12 mouse cellular contexts compared by ENCODE assay signal in genomic region chr3:84439431-84440210, GRCm38 (mm10). TPM values are rescaled to one million over a fixed set of nuclear protein-coding genes. Genes with fewer than 3 reads are reported as not detected.
DNase-seq lines count a peak whose midpoint lies in the region; TF ChIP-seq lines count a peak whose summit lies in the region.
"Had no signal": no experiment of that assay in that cellular context is flagged by ENCODE, and none has a peak within 500 bp of the region (broad histone marks: within the 10 kb centered on the region; RNA-seq: fewer than 3 reads in every experiment).

No protein-coding gene starts in this region.

- peak; percentile 48 to 61 for DNase-seq in cerebellum, postnatal 14 days
- DNase-seq in cerebellum, postnatal 4 days (ENCODE audit: low spot score in 2 of 2) = no peak
- DNase-seq in lung, postnatal 25 days (ENCODE audit: low spot score) = peak; percentile 36
- no peak for DNase-seq in lung, adult 2 months
- DNase-seq in left cerebral cortex, postnatal 36 days (ENCODE audit: low spot score in 2 of 2) = peak; percentile 50 to 68
- DNase-seq in adrenal gland, adult 18-20 months (ENCODE audit: low spot score in 2 of 2) = no peak
- DNase-seq in thymus, postnatal 0 days (ENCODE audit: low spot score) = no peak
- DNase-seq in embryo, embryonic 10.5 days (ENCODE audit: low spot score) = no peak
- DNase-seq: cerebellum, adult 18-20 months; liver, embryonic 13.5 days; thymus, postnatal 36 days had no signal

- no peak for TF ChIP-seq CTCF in lung, adult 2 months (IDR thresholded peaks at IDR 0.05; ENCODE audit: insufficient read depth, low read length)

- intact Hi-C loops in left cerebral cortex, postnatal 36 days (cut with DNase I) = no loop called here

- no peak for TF ChIP-seq POLR2A in lung, adult 2 months (IDR thresholded peaks at IDR 0.05; ENCODE audit: borderline replicate concordance, extremely low read depth, low read depth, low read length)

- 86% methylated on average over 7 of the region's 7 CpGs for WGBS in lung, adult 2 months

- no peaks in the 10 kb centered on the region; the same call in 1 of the 2 replicates for H3K4me1 ChIP-seq in lung, adult 2 months (ENCODE audit: control insufficient read depth, insufficient read depth, low read length)

- no peak overlapping the region for H3K4me3 ChIP-seq in lung, adult 2 months (replicated peaks; ENCODE audit: extremely low read depth, low read depth, low read length)
- H3K4me3 ChIP-seq: left cerebral cortex, adult 2 months; liver, embryonic 13.5 days had no signal

RNA-seq across cellular contexts. Expression of gene Fhdc1, which starts 40.6 kb away (rescaled TPM):
- polyA plus RNA-seq in lung, adult 2 months (2012; rRNA removed) = 10.3 and 13.3 TPM in 2 replicates
- total RNA-seq in left cerebral cortex, postnatal 36 days (2021) = 1 to 10 TPM; 4.1 to 4.6 TPM
- 1 to 10 TPM; 3.6 to 4.6 TPM for total RNA-seq in adrenal gland, adult 18-20 months (2021)
- 0.36 and 0.45 TPM in 2 replicates for polyA plus RNA-seq in thymus, postnatal 0 days (2015; fragmentation: Nextera tagmentation; extraction: Ambion mirVana)

Comparison
In these comparisons a context has a peak if more than half of its experiments do, and no peak if none do; other contexts are left out.
1. DNase-seq: peak in cerebellum, postnatal 14 days (2 of 2), lung, postnatal 25 days (single experiment) and left cerebral cortex, postnatal 36 days (2 of 2); none in cerebellum, postnatal 4 days (0 of 2), lung, adult 2 months (single experiment), adrenal gland, adult 18-20 months (0 of 2), thymus, postnatal 0 days (single experiment) and embryo, embryonic 10.5 days (single experiment).